Mouse (Mus musculus): ENCODE measurements around the gene Tst. TPM values are rescaled to one million over a fixed set of nuclear protein-coding genes. Genes with fewer than 3 reads are reported as not detected.

Tst gene
- polyA plus RNA-seq, 1 experiment from 2014 or later: 20.3 TPM

DNA sequence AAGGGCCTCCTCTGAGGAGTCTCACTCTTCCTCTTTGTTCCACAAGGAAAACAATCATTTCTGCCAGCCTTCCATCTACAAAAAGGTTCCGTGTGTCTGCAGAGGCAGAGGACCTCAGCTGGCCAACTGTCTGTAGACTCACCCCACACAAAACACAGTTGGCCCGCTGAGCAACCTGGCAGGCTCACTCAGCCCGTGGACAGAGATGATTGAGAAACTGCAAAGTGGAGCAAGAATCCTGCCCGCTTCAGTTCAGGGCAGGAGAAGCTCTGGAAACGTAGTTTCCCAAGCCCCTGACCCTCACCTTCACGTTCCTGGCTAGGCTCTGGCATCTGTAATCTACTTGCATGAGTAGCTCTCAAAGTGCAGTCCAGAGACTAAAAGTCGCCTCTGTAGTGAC is 41.4 kb upstream of the Tst start:
- no peaks in the 10 kb centered on the region for H3K27me3 ChIP-seq (ENCODE audit: control insufficient read depth, insufficient read depth, low read length)
- H3K9ac ChIP-seq (replicated peaks; ENCODE audit: low read depth, low read length): no peak overlapping the region
- 0 out of 2 replicates have a peak, but pooled peaks cover 2% of the 10 kb centered on the region for H3K4me1 ChIP-seq (ENCODE audit: control insufficient read depth, insufficient read depth, low read length)
- no peak for ATAC-seq (ENCODE audit: low read depth)
- WGBS: 51% methylated on average over 7 of the region's 7 CpGs
- H3K27ac ChIP-seq (ENCODE audit: low read depth, low read length): no peak overlapping the region
- H3K9me3 ChIP-seq (ENCODE audit: control insufficient read depth, low read length): no peaks in the 10 kb centered on the region
- no peak overlapping the region for H3K4me2 ChIP-seq (ENCODE audit: low read depth, low read length)
- no peaks in the 10 kb centered on the region for H3K36me3 ChIP-seq (ENCODE audit: control insufficient read depth, insufficient read depth, low read length)
- no peak overlapping the region for H3K4me3 ChIP-seq (ENCODE audit: low read depth, low read length)

DNA sequence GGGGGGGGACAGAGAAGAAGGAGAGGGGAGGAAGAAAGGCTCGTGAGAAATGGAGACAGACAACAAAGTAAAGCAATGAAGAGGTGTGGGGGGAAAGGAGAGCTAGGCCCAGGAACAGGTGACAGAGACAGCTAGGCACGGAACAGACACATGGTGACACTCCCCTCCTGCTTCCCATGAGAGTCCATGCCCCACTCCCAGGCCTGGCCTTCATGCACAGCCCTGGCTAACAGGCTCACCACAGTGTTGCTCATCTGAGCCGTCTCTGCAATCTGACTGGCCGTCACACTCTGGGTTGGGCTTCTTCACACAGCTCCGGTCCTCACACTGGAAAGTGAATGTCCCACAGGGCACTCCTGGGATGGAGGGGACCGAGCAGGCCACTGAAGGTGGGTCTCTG is 38.1 kb upstream of the Tst start:
- H3K4me1 ChIP-seq (ENCODE audit: control insufficient read depth, insufficient read depth, low read length): 0 out of 2 replicates have a peak, but pooled peaks cover 2% of the 10 kb centered on the region
- no peak overlapping the region for H3K27ac ChIP-seq (ENCODE audit: low read depth, low read length)
- H3K4me3 ChIP-seq (ENCODE audit: low read depth, low read length): no peak overlapping the region
- H3K4me2 ChIP-seq (ENCODE audit: low read depth, low read length): no peak overlapping the region
- no peaks in the 10 kb centered on the region for H3K27me3 ChIP-seq (ENCODE audit: control insufficient read depth, insufficient read depth, low read length)
- H3K9ac ChIP-seq (replicated peaks; ENCODE audit: low read depth, low read length): no peak overlapping the region
- no peak for ATAC-seq (ENCODE audit: low read depth)
- no peaks in the 10 kb centered on the region for H3K36me3 ChIP-seq (ENCODE audit: control insufficient read depth, insufficient read depth, low read length)
- 55% methylated on average over 6 of the region's 6 CpGs for WGBS
- H3K9me3 ChIP-seq (ENCODE audit: control insufficient read depth, low read length): no peaks in the 10 kb centered on the region

DNA sequence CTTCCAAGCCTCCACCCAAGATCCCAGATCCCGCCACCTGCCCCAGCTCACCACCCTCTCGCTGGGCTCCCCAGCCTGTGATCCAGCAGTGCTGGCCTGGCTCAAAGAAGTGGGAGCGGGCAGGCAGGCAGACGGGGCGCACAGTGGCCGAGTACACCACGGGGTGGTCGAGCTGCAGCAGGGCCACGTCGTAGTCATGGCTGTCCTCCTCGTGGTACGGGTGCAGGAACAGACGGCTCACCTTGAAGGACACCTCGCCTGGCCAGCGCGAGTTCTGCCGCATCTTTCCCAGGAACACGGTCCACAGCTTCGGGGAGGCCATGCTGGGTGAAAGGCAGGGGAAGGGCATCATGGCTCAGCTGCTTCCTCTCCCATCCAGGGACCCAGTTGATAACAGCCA is 36.5 kb upstream of the Tst start:
- WGBS: 89% methylated on average over 19 of the region's 19 CpGs
- H3K36me3 ChIP-seq (ENCODE audit: control insufficient read depth, insufficient read depth, low read length): no peaks in the 10 kb centered on the region
- H3K4me1 ChIP-seq (ENCODE audit: control insufficient read depth, insufficient read depth, low read length): peaks cover 6% of the 10 kb centered on the region; the same call in 1 of the 2 replicates
- H3K9me3 ChIP-seq (ENCODE audit: control insufficient read depth, low read length): no peaks in the 10 kb centered on the region
- H3K9ac ChIP-seq (replicated peaks; ENCODE audit: low read depth, low read length): no peak overlapping the region
- H3K4me2 ChIP-seq (ENCODE audit: low read depth, low read length): no peak overlapping the region
- no peak overlapping the region for H3K27ac ChIP-seq (ENCODE audit: low read depth, low read length)
- H3K27me3 ChIP-seq (ENCODE audit: control insufficient read depth, insufficient read depth, low read length): no peaks in the 10 kb centered on the region
- no peak overlapping the region for H3K4me3 ChIP-seq (ENCODE audit: low read depth, low read length)
- ATAC-seq (ENCODE audit: low read depth): no peak

DNA sequence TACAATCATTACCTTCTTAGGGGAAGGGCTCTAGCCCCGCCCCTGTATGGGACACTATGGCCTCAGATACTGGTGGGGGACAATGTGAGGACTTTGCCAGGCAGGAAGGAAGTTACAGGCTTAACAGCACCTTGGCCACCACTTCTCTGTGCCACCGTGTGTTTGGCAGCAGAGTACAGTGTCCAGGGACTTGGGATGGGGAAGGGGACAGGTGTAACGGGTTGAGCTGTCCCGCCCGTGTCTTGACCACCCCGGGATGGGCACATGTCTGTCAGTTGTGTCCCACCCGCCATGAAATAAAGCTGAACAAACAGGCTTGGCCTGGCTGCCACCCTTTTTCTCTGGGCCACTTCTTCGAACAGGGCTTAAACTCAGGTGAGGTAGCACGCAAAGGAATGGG is 33.3 kb upstream of the Tst start:
- peaks cover 5% of the 10 kb centered on the region; the same call in 1 of the 2 replicates for H3K36me3 ChIP-seq (ENCODE audit: control insufficient read depth, insufficient read depth, low read length)
- no peaks in the 10 kb centered on the region for H3K9me3 ChIP-seq (ENCODE audit: control insufficient read depth, low read length)
- H3K4me2 ChIP-seq (ENCODE audit: low read depth, low read length): no peak overlapping the region
- no peaks in the 10 kb centered on the region for H3K27me3 ChIP-seq (ENCODE audit: control insufficient read depth, insufficient read depth, low read length)
- H3K9ac ChIP-seq (replicated peaks; ENCODE audit: low read depth, low read length): no peak overlapping the region
- ATAC-seq (ENCODE audit: low read depth): no peak
- no peak overlapping the region for H3K4me3 ChIP-seq (ENCODE audit: low read depth, low read length)
- WGBS: 73% methylated on average over 9 of the region's 9 CpGs
- H3K27ac ChIP-seq (ENCODE audit: low read depth, low read length): no peak overlapping the region
- H3K4me1 ChIP-seq (ENCODE audit: control insufficient read depth, insufficient read depth, low read length): peaks cover 16% of the 10 kb centered on the region

- WGBS: 46% methylated on average over 8 of the region's 8 CpGs
- Histone ChIP-seq H3K4me2 (ENCODE audit: low read depth, low read length) (no peak overlapping the region), H3K27ac (ENCODE audit: low read depth, low read length) (no peak overlapping the region), H3K27me3 (ENCODE audit: control insufficient read depth, insufficient read depth, low read length) (no peaks in the 10 kb centered on the region), H3K36me3 (ENCODE audit: control insufficient read depth, insufficient read depth, low read length) (peaks cover 10% of the 10 kb centered on the region), H3K4me3 (ENCODE audit: low read depth, low read length) (no peak overlapping the region), H3K4me1 (ENCODE audit: control insufficient read depth, insufficient read depth, low read length) (peaks cover 16% of the 10 kb centered on the region), H3K9me3 (ENCODE audit: control insufficient read depth, low read length) (no peaks in the 10 kb centered on the region), H3K9ac (replicated peaks; ENCODE audit: low read depth, low read length) (no peak overlapping the region)
- ATAC-seq (ENCODE audit: low read depth): no peak
These were observed 32.8 kb upstream of the Tst start for GRCm38 (mm10) chr15:78438505-78438904.

- Histone ChIP-seq H3K36me3 (ENCODE audit: control insufficient read depth, insufficient read depth, low read length) (peaks cover 15% of the 10 kb centered on the region), H3K4me1 (ENCODE audit: control insufficient read depth, insufficient read depth, low read length) (peaks cover 16% of the 10 kb centered on the region), H3K9me3 (ENCODE audit: control insufficient read depth, low read length) (no peaks in the 10 kb centered on the region), H3K4me3 (ENCODE audit: low read depth, low read length) (no peak overlapping the region), H3K27me3 (ENCODE audit: control insufficient read depth, insufficient read depth, low read length) (no peaks in the 10 kb centered on the region), H3K27ac (ENCODE audit: low read depth, low read length) (no peak overlapping the region), H3K4me2 (ENCODE audit: low read depth, low read length) (no peak overlapping the region), H3K9ac (replicated peaks; ENCODE audit: low read depth, low read length) (no peak overlapping the region)
- WGBS: 55% methylated on average over 4 of the region's 4 CpGs
- ATAC-seq (ENCODE audit: low read depth): no peak
These were observed 32.3 kb upstream of the Tst start for GRCm38 (mm10) chr15:78438018-78438394.

DNA sequence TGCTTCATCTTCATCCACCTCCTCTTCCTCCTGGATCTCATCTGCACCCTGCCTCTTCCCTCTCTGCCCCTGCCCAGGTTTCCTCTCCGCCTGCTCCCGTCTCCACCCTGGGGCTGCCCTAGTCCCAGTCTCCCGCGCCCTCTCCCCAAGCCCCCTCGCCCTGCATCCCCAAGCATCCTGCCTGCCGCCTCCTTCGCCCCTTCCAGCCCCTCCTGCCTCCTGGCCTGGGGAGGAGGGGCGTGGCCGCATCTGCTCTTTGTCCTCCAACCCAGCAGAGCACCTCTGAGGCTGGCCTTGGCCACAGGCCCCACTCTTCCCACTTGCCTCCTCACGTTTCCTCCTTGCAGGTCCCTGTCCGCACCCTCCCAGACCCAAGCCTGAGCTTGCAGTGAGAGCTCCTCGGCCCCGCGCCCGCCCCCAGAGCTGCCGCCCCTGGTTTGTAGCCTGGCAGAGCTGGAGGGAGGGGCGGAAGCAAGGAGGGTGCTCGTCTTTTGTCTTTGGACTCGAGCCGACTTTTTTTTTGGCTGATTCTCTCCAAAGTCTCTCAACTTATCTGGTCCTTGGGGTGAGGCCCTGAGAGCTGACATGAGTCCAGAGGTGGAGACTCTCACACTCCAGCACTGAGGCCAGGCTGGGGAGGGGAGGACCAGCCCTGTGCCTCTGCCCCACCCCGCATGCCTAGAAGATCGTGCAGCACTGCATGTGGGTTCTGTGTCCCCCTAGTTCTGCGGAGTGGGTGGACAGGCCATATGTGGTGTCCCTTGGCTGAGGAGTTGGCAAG is 31.7 kb upstream of the Tst start:
- Histone ChIP-seq H3K9me3 (ENCODE audit: control insufficient read depth, low read length) (no peaks in the 10 kb centered on the region), H3K4me3 (ENCODE audit: low read depth, low read length) (no peak overlapping the region), H3K36me3 (ENCODE audit: control insufficient read depth, insufficient read depth, low read length) (peaks cover 15% of the 10 kb centered on the region), H3K27ac (ENCODE audit: low read depth, low read length) (peak overlapping the region; percentile 57; the same call in 1 of the 2 replicates), H3K4me1 (ENCODE audit: control insufficient read depth, insufficient read depth, low read length) (peaks cover 16% of the 10 kb centered on the region), H3K9ac (replicated peaks; ENCODE audit: low read depth, low read length) (0 out of 2 replicates have a peak overlapping the region, but pooled peaks have one; percentile 32), H3K4me2 (ENCODE audit: low read depth, low read length) (peak overlapping the region; percentile 42), H3K27me3 (ENCODE audit: control insufficient read depth, insufficient read depth, low read length) (no peaks in the 10 kb centered on the region)
- 20% methylated on average over 23 of the region's 23 CpGs for WGBS
- ATAC-seq (ENCODE audit: low read depth): peak; percentile 1; the same call in 1 of the 2 replicates

GRCm38 (mm10) chr15:78436380-78437192 is 30.9 kb upstream of the Tst start:
- peak; percentile 48; the same call in 1 of the 2 replicates for ATAC-seq (ENCODE audit: low read depth)
- WGBS: 11% methylated on average over 29 of the region's 32 CpGs
- Histone ChIP-seq H3K9ac (replicated peaks; ENCODE audit: low read depth, low read length) (0 out of 2 replicates have a peak overlapping the region, but pooled peaks have one; percentile 37), H3K4me1 (ENCODE audit: control insufficient read depth, insufficient read depth, low read length) (peaks cover 16% of the 10 kb centered on the region), H3K27ac (ENCODE audit: low read depth, low read length) (peak overlapping the region; percentile 57), H3K4me2 (ENCODE audit: low read depth, low read length) (peak overlapping the region; percentile 42), H3K27me3 (ENCODE audit: control insufficient read depth, insufficient read depth, low read length) (no peaks in the 10 kb centered on the region), H3K9me3 (ENCODE audit: control insufficient read depth, low read length) (no peaks in the 10 kb centered on the region), H3K36me3 (ENCODE audit: control insufficient read depth, insufficient read depth, low read length) (peaks cover 15% of the 10 kb centered on the region), H3K4me3 (ENCODE audit: low read depth, low read length) (peak overlapping the region; percentile 12; the same call in 1 of the 2 replicates)

- Histone ChIP-seq H3K27me3 (ENCODE audit: control insufficient read depth, insufficient read depth, low read length) (no peaks in the 10 kb centered on the region), H3K9me3 (ENCODE audit: control insufficient read depth, low read length) (no peaks in the 10 kb centered on the region), H3K9ac (replicated peaks; ENCODE audit: low read depth, low read length) (no peak overlapping the region), H3K4me1 (ENCODE audit: control insufficient read depth, insufficient read depth, low read length) (peaks cover 16% of the 10 kb centered on the region), H3K4me3 (ENCODE audit: low read depth, low read length) (no peak overlapping the region), H3K36me3 (ENCODE audit: control insufficient read depth, insufficient read depth, low read length) (peaks cover 22% of the 10 kb centered on the region), H3K27ac (ENCODE audit: low read depth, low read length) (no peak overlapping the region), H3K4me2 (ENCODE audit: low read depth, low read length) (no peak overlapping the region)
- WGBS: 79% methylated on average over 11 of the region's 11 CpGs
- ATAC-seq (ENCODE audit: low read depth): no peak
These were observed 30.0 kb upstream of the Tst start for GRCm38 (mm10) chr15:78435681-78436080.
